Mouse (Mus musculus) testis, adult 2 months (tissue): Measurements from ENCODE around the gene Izumo3.

Experiments used
- CTCF ChIP-seq: fragments of 200-500 bp; IDR thresholded peaks from 2 replicates; pipeline ENCODE4 v1.5.1; 2012; ENCODE audit warnings: low read depth, mild to moderate bottlenecking, inconsistent platforms, low read length, moderate library complexity; ENCODE audit not compliant: control insufficient read depth, insufficient read depth, insufficient replicate concordance
- POLR2A ChIP-seq: fragments of 200-500 bp; IDR thresholded peaks from 2 replicates; pipeline ENCODE4 v1.6.1; 2012; ENCODE audit warnings: low read depth, mild to moderate bottlenecking, inconsistent platforms, low read length, moderate library complexity; ENCODE audit not compliant: control insufficient read depth

DNA sequence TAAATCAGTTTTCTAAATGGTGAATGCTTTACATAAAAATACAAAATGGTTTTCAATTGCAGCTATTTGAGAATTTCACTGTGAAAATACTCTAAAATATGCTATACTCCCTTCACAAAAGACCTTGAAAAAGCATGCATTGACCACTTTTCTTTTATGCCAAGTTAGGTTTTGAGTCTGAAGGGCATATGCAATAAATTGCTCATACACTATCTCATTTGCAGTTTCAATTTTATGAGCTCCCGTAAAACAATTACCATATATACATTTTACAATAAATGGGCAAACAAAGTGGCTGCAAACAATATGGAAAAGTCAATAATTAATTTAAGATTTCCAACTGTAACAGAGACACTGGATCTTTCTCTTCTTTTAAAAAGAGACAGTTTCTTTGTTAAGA is 5.6 kb upstream of the Izumo3 start:
- TF ChIP-seq CTCF (no peak), POLR2A (no peak)
